Mouse (Mus musculus): ENCODE data around the gene Utrn.
A peak's percentile ranks its signal among the peaks of the same experiment; 100 is the strongest.

Utrn gene

GRCm38 (mm10) chr10:12594958-12595357 is 274.2 kb downstream of the Utrn start:
- DNase-seq (ENCODE audit: low read depth, low spot score), result no peak

DNA sequence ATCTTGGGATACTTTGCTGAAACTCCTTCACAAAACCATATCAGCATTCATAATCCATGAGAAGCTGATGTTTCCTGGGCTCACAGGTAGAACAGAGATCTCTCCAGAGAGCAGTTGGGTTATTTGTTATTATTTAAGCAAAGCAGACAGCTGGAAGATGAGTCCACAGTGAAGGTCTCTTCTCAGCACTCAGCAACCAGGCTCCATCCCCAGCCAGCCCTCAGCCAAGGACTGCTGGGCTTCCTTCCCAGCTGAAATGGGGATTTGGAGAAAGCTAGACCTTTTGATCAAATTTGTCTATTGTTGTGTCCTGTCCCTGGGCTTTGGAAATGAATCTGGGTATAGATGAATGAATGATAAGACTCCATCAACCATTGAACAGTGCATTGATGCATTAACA is 276.1 kb downstream of the Utrn start:
- no peak for DNase-seq (ENCODE audit: low read depth, low spot score)

DNA sequence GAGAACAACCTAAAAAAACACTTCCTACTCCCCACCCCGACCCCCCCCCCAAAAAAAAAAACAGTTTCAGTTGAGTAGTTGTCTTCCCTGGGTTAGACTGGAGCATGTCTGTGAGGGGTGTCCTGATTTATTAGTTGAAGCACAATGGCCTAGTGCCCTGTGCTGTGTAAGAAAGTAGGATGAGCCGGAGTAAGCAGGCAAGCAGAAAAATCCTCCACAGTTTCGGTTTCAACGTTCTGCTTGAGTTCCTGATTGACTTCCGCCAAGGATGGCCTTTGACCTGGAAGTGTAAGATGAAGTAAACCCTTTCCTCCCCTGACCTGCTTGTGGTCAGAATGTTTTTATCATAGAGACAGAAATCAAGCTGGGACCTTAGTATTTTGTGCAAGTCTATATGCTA is 277.2 kb downstream of the Utrn start:
- DNase-seq (ENCODE audit: low read depth, low spot score), result no peak

GRCm38 (mm10) chr10:12588051-12588450 is 281.1 kb downstream of the Utrn start:
- DNase-seq (ENCODE audit: low read depth, low spot score), result no peak

GRCm38 (mm10) chr10:12587318-12587717 is 281.8 kb downstream of the Utrn start:
- DNase-seq (ENCODE audit: low read depth, low spot score), result no peak

GRCm38 (mm10) chr10:12586825-12587224 is 282.3 kb downstream of the Utrn start:
- DNase-seq (ENCODE audit: low read depth, low spot score), result no peak

DNA sequence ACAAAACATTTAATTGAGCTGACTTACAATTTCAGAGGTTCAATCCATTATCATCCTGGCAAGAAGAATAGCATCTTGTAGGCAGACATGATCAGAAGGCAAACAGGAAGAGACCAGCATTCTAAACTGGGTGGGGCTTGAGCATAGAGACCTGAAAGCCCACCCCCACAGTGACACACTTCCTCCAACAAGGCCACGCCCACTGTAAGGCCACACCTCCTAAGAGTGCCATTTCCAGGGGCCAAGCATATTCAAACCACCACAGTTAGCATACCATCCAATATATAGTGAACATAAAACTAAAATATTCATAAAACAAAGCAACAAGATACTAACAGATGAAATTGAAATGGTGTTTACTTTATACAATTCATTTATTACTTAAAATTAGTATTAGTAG is 283.0 kb downstream of the Utrn start:
- no peak for DNase-seq (ENCODE audit: low read depth, low spot score)

- DNase-seq (ENCODE audit: low read depth, low spot score), result no peak
Measured at GRCm38 (mm10) chr10:12583473-12583872, 285.7 kb downstream of the Utrn start.

- DNase-seq (ENCODE audit: low read depth, low spot score), result peak; percentile 74
Measured at GRCm38 (mm10) chr10:12579048-12579447, 290.1 kb downstream of the Utrn start.

- DNase-seq (ENCODE audit: low read depth, low spot score), result no peak
Measured at GRCm38 (mm10) chr10:12575849-12576435, 293.2 kb downstream of the Utrn start.

DNA sequence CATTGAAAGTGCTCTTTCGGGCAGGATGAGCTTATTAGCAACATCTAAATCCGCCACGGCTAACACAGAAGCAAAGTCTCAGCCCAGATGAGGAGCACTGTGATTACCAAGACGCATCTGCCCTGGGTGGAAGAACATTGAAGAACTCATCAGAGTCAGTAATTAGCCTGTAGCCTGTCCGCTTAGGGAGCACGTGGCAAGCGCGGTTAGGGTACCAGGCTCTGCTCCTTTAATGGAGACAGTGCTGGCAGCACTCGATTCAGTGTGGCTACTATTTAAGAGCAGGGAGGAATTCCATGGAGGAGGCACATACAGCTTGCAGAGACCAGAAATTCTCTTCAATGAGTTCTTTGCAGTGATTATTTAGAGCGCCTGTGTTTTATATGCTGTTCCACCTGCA is 294.4 kb downstream of the Utrn start:
- no peak for DNase-seq (ENCODE audit: low read depth, low spot score)

DNA sequence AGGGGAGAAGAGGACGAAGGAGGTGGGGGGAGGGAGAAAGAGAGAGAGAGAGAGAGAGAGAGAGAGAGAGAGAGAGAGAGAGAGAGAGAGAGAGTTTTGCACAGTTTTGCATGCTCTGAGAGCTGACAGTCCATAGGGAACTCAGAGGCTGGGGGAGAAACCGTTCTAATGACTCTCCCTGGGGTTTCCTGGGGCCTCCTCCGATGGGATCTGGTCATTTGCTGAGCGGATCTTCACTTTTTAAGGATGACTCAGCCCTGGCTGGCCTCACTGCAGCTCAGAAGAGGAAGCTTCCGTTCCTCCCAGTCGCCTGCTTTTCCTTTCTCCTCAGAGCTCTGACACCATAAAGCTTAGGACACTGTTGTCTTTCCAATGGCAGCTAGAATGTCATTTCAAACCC is 295.6 kb downstream of the Utrn start:
- no peak for DNase-seq (ENCODE audit: low read depth, low spot score)

- DNase-seq (ENCODE audit: low read depth, low spot score), result peak; percentile 52
Measured at GRCm38 (mm10) chr10:12572759-12573158, 296.4 kb downstream of the Utrn start.

- no peak for DNase-seq (ENCODE audit: low read depth, low spot score)
Measured at GRCm38 (mm10) chr10:12564425-12564824, 304.7 kb downstream of the Utrn start.

GRCm38 (mm10) chr10:12558810-12559209 is 310.4 kb downstream of the Utrn start:
- DNase-seq (ENCODE audit: low read depth, low spot score), result no peak

- no peak for DNase-seq (ENCODE audit: low read depth, low spot score)
Measured at GRCm38 (mm10) chr10:12554090-12554718, 315.0 kb downstream of the Utrn start.

GRCm38 (mm10) chr10:12552890-12553278 is 316.3 kb downstream of the Utrn start:
- DNase-seq (ENCODE audit: low read depth, low spot score), result no peak

- no peak for DNase-seq (ENCODE audit: low read depth, low spot score)
Measured at GRCm38 (mm10) chr10:12552196-12552889, 316.8 kb downstream of the Utrn start.

GRCm38 (mm10) chr10:12551735-12552134 is 317.4 kb downstream of the Utrn start:
- no peak for DNase-seq (ENCODE audit: low read depth, low spot score)

- DNase-seq (ENCODE audit: low read depth, low spot score), result no peak
Measured at GRCm38 (mm10) chr10:12549945-12550540, 319.1 kb downstream of the Utrn start.

DNA sequence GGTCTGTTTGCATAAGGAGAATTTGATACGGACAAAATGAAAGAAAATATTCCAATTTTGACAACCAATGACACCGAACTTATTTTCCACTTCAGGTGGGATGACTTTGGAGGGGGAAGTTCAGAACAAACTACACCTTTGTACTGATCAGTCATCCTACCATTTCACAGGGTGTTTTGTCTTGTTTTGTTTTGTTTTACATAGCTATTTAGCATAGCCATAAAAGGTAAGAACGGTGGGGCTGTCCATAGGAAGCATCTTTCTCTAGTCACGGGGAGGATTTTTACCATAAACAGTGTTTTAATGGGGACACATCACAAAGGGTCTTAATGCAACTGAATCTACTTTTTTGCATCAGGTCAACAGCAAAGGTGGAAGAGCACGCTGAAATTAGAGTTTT is 319.9 kb downstream of the Utrn start:
- DNase-seq (ENCODE audit: low read depth, low spot score), result no peak

DNA sequence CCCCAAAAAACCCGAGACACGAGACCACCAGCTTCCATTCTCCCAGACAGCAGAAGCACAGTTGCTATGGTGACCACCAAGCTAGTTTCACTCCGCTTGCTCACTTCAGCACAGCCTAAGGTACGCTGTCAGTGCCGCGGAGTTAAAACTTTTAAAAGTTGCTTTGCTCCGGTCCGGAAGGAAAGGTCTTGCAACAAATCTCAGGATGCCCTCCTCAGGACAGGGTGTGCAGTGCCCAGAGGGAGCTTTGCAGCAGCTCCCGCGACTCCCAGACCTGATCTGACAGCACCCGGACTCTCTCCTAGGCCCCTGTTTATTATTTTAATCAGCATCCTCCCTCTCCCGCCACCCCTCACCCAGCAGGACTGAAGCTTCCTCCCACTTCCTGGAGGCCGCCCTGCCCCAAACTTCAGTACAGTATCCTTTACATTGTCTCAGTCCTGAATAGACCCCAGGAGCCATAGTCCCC is 320.5 kb downstream of the Utrn start:
- DNase-seq (ENCODE audit: low read depth, low spot score), result peak; percentile 42
